Mouse (Mus musculus) C2C12 (cell line): ENCODE results near the gene Scn3b.

Experiments
- CEBPB ChIP-seq: IDR thresholded peaks from one replicate; pipeline ENCODE4 v1.6.1; 2011; ENCODE audit warnings: low read depth, mild to moderate bottlenecking, control low read depth, moderate library complexity
- MAX ChIP-seq: IDR thresholded peaks from one replicate; pipeline ENCODE4 v1.6.1; 2011; ENCODE audit warnings: mild to moderate bottlenecking, control low read depth
- USF1 ChIP-seq: IDR thresholded peaks from one replicate; pipeline ENCODE4 v1.6.1; 2011; ENCODE audit warnings: low read depth, mild to moderate bottlenecking, control low read depth, moderate library complexity

- no peak for TF ChIP-seq USF1
- TF ChIP-seq CEBPB = no peak
- TF ChIP-seq MAX = no peak
Observed at GRCm38 (mm10) chr9:40282968-40283367, 14.0 kb downstream of the Scn3b start.
